Mouse (Mus musculus): ENCODE measurements around the gene Usp37.

DNA sequence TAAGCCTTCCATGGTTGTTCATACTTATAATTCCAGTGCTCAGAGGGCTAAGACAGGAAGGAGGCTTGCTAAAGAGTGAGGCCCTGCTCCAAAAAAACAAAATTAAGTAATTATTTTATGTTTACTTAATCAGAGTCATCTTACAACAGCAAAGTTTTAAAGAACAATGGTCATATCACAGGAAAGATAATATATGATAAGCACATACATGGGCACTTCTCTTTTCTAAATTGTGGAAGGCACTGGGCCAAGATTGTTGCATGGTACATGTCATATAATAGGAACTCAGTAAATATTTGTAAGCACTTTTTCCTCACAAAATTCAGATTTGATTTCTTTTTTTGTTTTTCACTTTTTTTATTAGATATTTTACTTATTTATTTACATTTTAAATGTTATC is 24.2 kb downstream of the Usp37 start:
- no peak for TF ChIP-seq GATA2 (IDR thresholded peaks at IDR 0.05; ENCODE audit: borderline replicate concordance, low read depth, low read length)
- TF ChIP-seq CTCF (IDR thresholded peaks at IDR 0.05; ENCODE audit: low read depth, low read length) = no peak
- TF ChIP-seq GATA1 (IDR thresholded peaks at IDR 0.05; ENCODE audit: borderline replicate concordance, low read length) = no peak

All from G1E (cell line).